Mouse (Mus musculus) right cerebral cortex, postnatal 4 days (tissue): ENCODE results near the gene Lce3a.

Experiments used
- DNase-seq: peaks from one replicate; pipeline ENCODE4 v3.0.0-alpha.2; 2022

Lce3a gene

GRCm38 (mm10) chr3:92926130-92926529, at the start of gene Lce3a:
Gene Lce3a (minus strand): TSS chr3:92926230.
- no peak for DNase-seq

GRCm38 (mm10) chr3:92966761-92967160, 40.7 kb upstream of the Lce3a start, which contains the start of gene Lce3e:
Gene Lce3e (plus strand): TSS chr3:92967061.
- DNase-seq = no peak

GRCm38 (mm10) chr3:92957090-92957489, 31.1 kb upstream of the Lce3a start, which contains the start of gene Lce3d:
Gene Lce3d (plus strand): TSS chr3:92957390.
- DNase-seq = no peak

GRCm38 (mm10) chr3:92944186-92944585, 18.2 kb upstream of the Lce3a start, which contains the start of gene Lce3c:
Gene Lce3c (plus strand): TSS chr3:92944486.
- no peak for DNase-seq

GRCm38 (mm10) chr3:92932679-92933078, 6.6 kb upstream of the Lce3a start, which contains the start of gene Lce3b:
Gene Lce3b (plus strand): TSS chr3:92932979.
- DNase-seq = no peak

- DNase-seq = peak; percentile 14
Observed at GRCm38 (mm10) chr3:92920364-92920763, 5.7 kb downstream of the Lce3a start.

- DNase-seq = peak; percentile 8
Observed at GRCm38 (mm10) chr3:92907571-92907970, 18.5 kb downstream of the Lce3a start.

GRCm38 (mm10) chr3:92905182-92905581, 20.8 kb downstream of the Lce3a start:
- no peak for DNase-seq

- DNase-seq = no peak
Observed at GRCm38 (mm10) chr3:92903640-92904039, 22.4 kb downstream of the Lce3a start.

- DNase-seq = peak; percentile 51
Observed at GRCm38 (mm10) chr3:92902992-92903391, 23.0 kb downstream of the Lce3a start.

GRCm38 (mm10) chr3:92894489-92894888, 31.5 kb downstream of the Lce3a start:
- DNase-seq = no peak

GRCm38 (mm10) chr3:92894063-92894462, 32.0 kb downstream of the Lce3a start:
- no peak for DNase-seq
